Mouse (Mus musculus): Measurements from ENCODE around the gene B4galt1.

Gene B4galt1

DNA sequence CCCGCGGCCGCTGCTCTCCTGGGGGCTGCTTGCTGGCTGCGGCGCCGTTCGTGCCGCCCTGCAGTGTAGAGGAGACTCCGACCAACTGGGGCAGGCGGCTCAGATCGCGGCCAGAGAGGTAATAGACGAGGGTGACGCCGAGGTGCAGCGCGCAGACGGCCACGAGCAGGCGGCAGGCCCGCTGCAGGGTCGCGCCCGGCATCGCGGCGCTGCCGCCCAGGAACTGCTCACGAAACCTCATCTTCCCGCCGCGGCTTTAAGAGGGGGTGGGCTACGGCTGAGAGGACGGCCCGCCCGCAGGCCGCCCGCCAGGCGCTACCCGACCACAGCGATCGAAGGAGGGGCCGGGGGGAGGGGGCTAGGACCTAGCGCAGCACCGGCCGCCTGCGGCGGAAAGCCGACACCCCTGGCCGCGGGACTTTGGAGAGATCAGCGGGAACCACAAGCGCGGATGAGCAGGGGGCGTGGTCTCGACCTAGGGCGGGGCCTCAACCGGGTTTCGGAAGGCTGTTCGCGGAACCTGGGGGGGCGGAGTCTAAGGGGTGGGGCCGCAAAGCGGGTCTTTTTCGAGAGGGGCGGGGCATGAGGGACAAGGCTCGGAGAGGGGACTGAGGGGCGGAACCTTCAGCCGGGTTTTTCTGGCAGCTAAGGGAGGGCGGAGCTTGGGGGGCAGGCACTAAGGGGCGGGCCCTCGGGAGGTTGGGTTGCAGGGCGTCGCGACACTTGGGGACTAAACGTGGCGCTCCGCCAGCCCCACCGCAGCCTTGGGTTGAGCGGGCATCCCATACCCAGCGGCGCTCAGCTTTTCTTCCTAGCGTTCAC is at the start of gene B4galt1:
TSS of gene B4galt1 (minus strand) at position 441 of the 822 bp plus-strand sequence.
- DNase-seq (ENCODE audit: low spot score in 2 of 2): peak; percentile 100

- no peak for DNase-seq (ENCODE audit: low spot score in 2 of 2)
Measured at GRCm38 (mm10) chr4:40900612-40901011, 46.8 kb upstream of the B4galt1 start.

- DNase-seq (ENCODE audit: low spot score in 2 of 2): no peak
Measured at GRCm38 (mm10) chr4:40900071-40900470, 46.3 kb upstream of the B4galt1 start.

DNA sequence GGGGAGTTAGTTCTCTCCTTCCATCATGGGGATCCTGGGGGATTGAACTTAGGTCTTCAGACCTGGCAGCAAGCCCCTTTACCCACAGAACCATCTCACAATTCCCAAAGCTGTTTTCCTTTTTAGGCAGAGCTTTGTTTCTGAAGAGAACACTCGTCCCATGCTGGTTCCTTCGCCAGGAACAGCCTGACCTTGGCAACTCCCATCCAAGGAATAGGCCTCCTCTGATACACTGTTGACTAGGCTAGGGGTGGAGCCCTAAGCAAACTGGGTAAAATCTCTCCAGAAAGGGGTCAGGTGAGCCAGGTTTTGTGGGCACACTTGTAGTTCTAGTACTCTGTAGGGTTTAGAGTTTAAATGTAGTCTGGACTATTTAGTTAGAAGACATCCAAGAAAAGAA is 45.5 kb upstream of the B4galt1 start:
- no peak for DNase-seq (ENCODE audit: low spot score in 2 of 2)

- DNase-seq (ENCODE audit: low spot score in 2 of 2): no peak
Measured at GRCm38 (mm10) chr4:40898476-40899044, 44.8 kb upstream of the B4galt1 start.

DNA sequence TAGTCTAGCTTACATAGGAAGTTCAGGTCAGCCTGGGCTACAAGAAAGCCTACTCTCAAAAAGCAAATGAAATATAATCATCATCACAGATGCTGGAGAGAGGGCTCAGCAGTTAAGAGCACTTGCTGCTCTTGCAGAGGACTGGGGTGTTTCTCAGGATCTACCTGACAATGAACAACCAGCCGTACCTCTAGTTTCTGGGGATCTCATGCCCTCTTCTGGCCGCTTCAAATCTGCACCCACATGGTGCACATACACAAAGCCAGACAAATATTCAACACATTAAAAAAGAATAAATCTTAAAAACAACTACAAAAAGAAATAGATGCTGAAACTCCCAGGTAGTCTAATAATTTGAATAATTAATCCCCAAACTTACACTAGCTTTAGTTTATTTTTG is 41.8 kb upstream of the B4galt1 start:
- DNase-seq (ENCODE audit: low spot score in 2 of 2): no peak

DNA sequence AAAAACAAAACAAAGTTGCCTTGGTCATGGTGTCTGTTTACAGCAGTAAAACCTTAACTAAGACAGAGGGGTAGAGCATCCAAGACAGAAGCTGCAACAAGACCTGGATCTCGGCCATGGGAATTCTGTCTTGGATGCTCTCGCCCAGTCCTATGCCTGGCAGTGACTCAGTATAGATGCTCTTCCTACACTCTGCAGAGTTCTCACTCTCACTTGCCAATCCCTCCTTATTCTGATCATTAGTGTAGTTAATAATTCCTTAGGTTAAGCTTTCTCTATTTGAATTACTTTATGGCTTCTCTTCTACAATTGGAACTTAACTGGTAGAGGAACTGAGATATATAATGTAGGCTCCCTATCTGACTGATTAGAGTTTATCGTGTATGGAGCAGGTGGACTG is 41.3 kb upstream of the B4galt1 start:
- no peak for DNase-seq (ENCODE audit: low spot score in 2 of 2)

GRCm38 (mm10) chr4:40891206-40891605 is 37.4 kb upstream of the B4galt1 start:
- DNase-seq (ENCODE audit: low spot score in 2 of 2): no peak

- no peak for DNase-seq (ENCODE audit: low spot score in 2 of 2)
Measured at GRCm38 (mm10) chr4:40889983-40890382, 36.2 kb upstream of the B4galt1 start.

GRCm38 (mm10) chr4:40889252-40889651 is 35.4 kb upstream of the B4galt1 start:
- DNase-seq (ENCODE audit: low spot score in 2 of 2): no peak

- no peak for DNase-seq (ENCODE audit: low spot score in 2 of 2)
Measured at GRCm38 (mm10) chr4:40888839-40889238, 35.0 kb upstream of the B4galt1 start.

GRCm38 (mm10) chr4:40885883-40886282 is 32.1 kb upstream of the B4galt1 start:
- no peak for DNase-seq (ENCODE audit: low spot score in 2 of 2)

DNA sequence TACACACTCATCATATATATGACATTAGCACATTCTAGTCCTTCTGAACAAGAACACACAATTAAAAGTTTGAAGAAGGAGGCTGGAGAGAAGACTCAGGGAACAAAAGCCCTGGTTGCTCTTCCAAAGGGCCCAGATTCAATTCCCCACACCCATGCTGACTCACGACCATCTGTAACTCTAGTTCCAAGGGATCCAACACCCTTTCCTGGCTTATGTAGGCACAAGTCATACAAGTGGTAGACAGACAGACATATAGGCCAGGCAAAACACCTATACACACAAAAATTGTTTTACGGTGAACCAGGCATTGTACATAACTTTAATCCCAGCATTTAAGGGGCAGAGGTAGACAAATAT is 31.3 kb upstream of the B4galt1 start:
- no peak for DNase-seq (ENCODE audit: low spot score in 2 of 2)

DNA sequence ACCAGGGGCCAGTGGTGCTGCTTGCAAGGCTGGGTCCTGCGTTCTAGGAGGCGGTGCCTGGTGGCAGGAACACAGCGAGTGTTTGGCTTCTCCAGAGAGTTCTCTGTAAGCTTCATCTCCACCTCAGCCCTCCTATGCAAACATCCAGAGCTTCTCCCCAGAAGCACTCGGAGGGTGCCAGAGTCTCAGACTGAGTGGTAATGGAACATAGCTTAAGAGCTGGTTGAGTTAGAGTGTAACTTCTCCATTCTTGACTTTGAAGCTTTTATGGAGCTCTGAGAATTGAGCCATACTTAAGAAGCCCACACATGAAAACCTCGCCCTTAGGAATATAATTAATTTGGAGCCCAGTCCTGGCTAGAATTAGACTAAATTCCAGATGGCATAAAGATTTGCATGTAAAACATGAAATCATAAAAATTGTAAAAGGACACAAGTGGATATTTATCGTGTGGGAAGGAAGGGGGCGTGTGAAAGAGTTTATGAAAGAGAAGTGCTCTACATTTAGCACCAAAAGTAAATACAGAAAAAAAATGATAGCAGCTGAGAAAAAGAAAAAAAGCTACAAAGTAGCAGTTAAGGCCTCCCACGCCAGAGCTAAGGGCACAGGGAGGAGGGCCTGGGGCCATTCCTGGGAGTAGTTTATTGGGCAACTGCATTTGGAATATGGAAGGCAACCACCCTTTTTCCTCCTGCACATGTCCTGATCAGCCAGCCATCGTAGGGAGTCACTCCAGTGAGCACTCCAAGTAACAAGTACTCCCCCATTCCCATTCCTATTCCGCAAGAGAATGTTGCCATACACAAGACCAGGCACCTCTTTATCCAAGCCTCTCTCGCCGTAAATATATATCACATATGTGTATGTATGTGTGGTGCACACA is 30.7 kb upstream of the B4galt1 start:
- no peak for DNase-seq (ENCODE audit: low spot score in 2 of 2)

DNA sequence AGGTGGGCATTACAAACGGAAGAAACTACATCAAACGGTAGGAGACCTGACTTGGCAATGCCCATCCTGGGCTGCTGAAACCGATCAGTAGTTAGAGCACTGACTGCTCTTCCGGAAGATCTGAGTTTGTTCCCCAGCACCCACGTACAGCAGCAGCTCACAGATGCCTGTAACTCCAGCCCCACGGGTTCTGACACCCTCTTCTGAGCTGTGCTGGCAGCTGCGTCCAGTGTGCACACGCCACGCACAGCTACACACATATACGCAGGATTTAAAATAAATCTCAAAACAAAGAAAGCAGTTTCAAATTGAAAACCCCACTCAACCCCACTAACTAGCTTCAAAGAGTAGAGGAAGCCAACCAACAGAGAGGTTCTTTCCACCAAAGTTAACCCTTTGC is 29.4 kb upstream of the B4galt1 start:
- no peak for DNase-seq (ENCODE audit: low spot score in 2 of 2)

GRCm38 (mm10) chr4:40877528-40877927 is 23.7 kb upstream of the B4galt1 start:
- no peak for DNase-seq (ENCODE audit: low spot score in 2 of 2)

GRCm38 (mm10) chr4:40876814-40877371 is 23.1 kb upstream of the B4galt1 start:
- peak in 1 of 2 experiments; percentile 78 for DNase-seq (ENCODE audit: low spot score in 2 of 2)

DNA sequence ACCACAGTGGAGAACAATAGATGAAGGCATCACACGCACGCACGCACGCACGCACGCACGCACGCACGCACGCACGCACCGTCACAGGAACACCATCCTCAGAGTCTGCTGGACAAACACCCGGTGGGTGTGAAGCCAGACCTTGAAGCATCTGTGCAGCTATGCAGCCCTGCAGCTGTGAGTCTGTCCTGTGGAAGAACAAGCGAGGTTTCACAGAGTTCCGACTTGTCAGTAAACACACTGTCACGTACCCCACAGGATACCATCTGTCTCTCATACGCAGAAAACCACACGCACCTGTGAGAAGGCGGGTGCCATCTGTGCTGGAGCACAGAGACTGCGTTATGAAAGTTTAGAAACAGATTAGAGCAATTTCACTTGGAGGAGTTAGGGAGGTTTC is 22.0 kb upstream of the B4galt1 start:
- peak; percentile 33 to 66 for DNase-seq (ENCODE audit: low spot score in 2 of 2)

- DNase-seq (ENCODE audit: low spot score in 2 of 2): no peak
Measured at GRCm38 (mm10) chr4:40874794-40875552, 21.2 kb upstream of the B4galt1 start.

- DNase-seq (ENCODE audit: low spot score in 2 of 2): no peak
Measured at GRCm38 (mm10) chr4:40874151-40874600, 20.4 kb upstream of the B4galt1 start.

- no peak for DNase-seq (ENCODE audit: low spot score in 2 of 2)
Measured at GRCm38 (mm10) chr4:40873320-40873719, 19.5 kb upstream of the B4galt1 start.
